Mouse (Mus musculus) midbrain, postnatal 0 days (tissue): ENCODE results near the gene Mybpc1. TPM values are rescaled to one million over a fixed set of nuclear protein-coding genes. Genes with fewer than 3 reads are reported as not detected.
"Not testable (repeated sequence)": the region's sequence is repeated elsewhere in the genome, so short reads cannot be mapped to it uniquely, and the experiment has no call there.

Experiments used
- ATAC-seq: fragments of 200-750 bp; cut with Nextera tagmentation; 2 replicates; pipeline ENCODE4 v1.8.0; 2017; ENCODE audit warnings: moderate number of reproducible peaks, mild to moderate bottlenecking, moderate TSS enrichment, moderate library complexity; ENCODE audit not compliant: low FRiP score
- DNase-seq: peaks from one replicate; pipeline ENCODE4 v3.0.0-alpha.2; 2015; ENCODE audit warnings: low spot score
- H3K27ac ChIP-seq: fragments of 300-500 bp; sonication (generic); 2 replicates; pipeline ENCODE4 v1.5.1; 2014; ENCODE audit warnings: low read depth, mild to moderate bottlenecking, low read length, mixed read lengths
- H3K27me3 ChIP-seq: fragments of 300-500 bp; sonication (generic); 2 replicates; pipeline ENCODE4 v1.6.1; 2014; ENCODE audit warnings: low read length, control low read depth, mixed read lengths; ENCODE audit not compliant: insufficient read depth
- H3K36me3 ChIP-seq: fragments of 300-500 bp; sonication (generic); 2 replicates; pipeline ENCODE4 v1.6.1; 2014; ENCODE audit warnings: low read length, control low read depth, mixed read lengths; ENCODE audit not compliant: insufficient read depth
- H3K4me1 ChIP-seq: fragments of 300-500 bp; sonication (generic); 2 replicates; pipeline ENCODE4 v1.6.1; 2014; ENCODE audit warnings: mild to moderate bottlenecking, control low read depth, antibody characterized with exemption, low read length, mixed read lengths; ENCODE audit not compliant: insufficient read depth
- H3K4me2 ChIP-seq: fragments of 300-500 bp; sonication (generic); 2 replicates; pipeline ENCODE4 v1.6.1; 2014; ENCODE audit warnings: low read depth, mild to moderate bottlenecking, low read length, mixed read lengths; ENCODE audit not compliant: poor library complexity, severe bottlenecking
- H3K4me3 ChIP-seq: fragments of 300-500 bp; sonication (generic); 2 replicates; pipeline ENCODE4 v1.5.1; 2014; ENCODE audit warnings: low read depth, mild to moderate bottlenecking, low read length, moderate library complexity
- H3K9ac ChIP-seq: fragments of 300-500 bp; sonication (generic); replicated peaks from 2 replicates; pipeline ENCODE4 v1.6.1; 2014; ENCODE audit warnings: mild to moderate bottlenecking, low read length, moderate library complexity, mixed read lengths; ENCODE audit not compliant: poor library complexity, severe bottlenecking
- H3K9me3 ChIP-seq: fragments of 300-500 bp; sonication (generic); 2 replicates; pipeline ENCODE4 v1.6.1; 2016; ENCODE audit warnings: low read length, control low read depth
- CTCF ChIP-seq: IDR thresholded peaks from 2 replicates; pipeline ENCODE4 v1.5.1; 2016; ENCODE audit warnings: antibody characterized with exemption, mild to moderate bottlenecking
- WGBS: fragments of 180-500 bp; shearing (Covaris S2); extraction: QIAGEN DNeasy Blood & Tissue Kit; methylation state at CpG from one replicate; pipeline ENCODE4 v1.1.7; 2014; 5-methylcytosine and 5-hydroxymethylcytosine counted together
- polyA plus RNA-seq: library from polyadenylated mRNA; unstranded; fragments of >200 nt; fragmentation: Nextera tagmentation; extraction: Ambion mirVana; gene quantifications from 2 replicates; pipeline ENCODE4 v1.2.1, GENCODE M21; 2015
- total RNA-seq: library from RNA; depleted of rRNA; stranded (reverse); fragments of >200 nt; gene quantifications from 2 replicates; pipeline ENCODE4 v1.2.3, GENCODE M21; 2014

The Mybpc1 gene
- total and polyA plus RNA-seq, 2 experiments from 2014 or later = 0.86 to 3.2 TPM

- H3K4me3 ChIP-seq = no peak overlapping the region
- H3K9me3 ChIP-seq = no peaks in the 10 kb centered on the region
- H3K4me1 ChIP-seq = peaks cover 8% of the 10 kb centered on the region; the same call in 1 of the 2 replicates
- no peaks in the 10 kb centered on the region for H3K27me3 ChIP-seq
- no peak overlapping the region for H3K4me2 ChIP-seq
- H3K27ac ChIP-seq = no peak overlapping the region
- H3K36me3 ChIP-seq = no peaks in the 10 kb centered on the region
- ATAC-seq = no peak
- H3K9ac ChIP-seq = no peak overlapping the region
- TF ChIP-seq CTCF = no peak
- 59% methylated on average over 5 of the region's 5 CpGs for WGBS
- DNase-seq = no peak
Observed at GRCm38 (mm10) chr10:88499993-88500392, 105.0 kb downstream of the Mybpc1 start.

- no peak overlapping the region for H3K4me3 ChIP-seq
- DNase-seq (no peak), ATAC-seq (no peak)
- H3K9ac ChIP-seq = no peak overlapping the region
- no peak overlapping the region for H3K27ac ChIP-seq
- no peak overlapping the region for H3K4me2 ChIP-seq
- 82% methylated on average over 11 of the region's 11 CpGs for WGBS
- no peaks in the 10 kb centered on the region for H3K9me3 ChIP-seq
- H3K27me3 ChIP-seq = no peaks in the 10 kb centered on the region
- no peak for TF ChIP-seq CTCF
- peaks cover 2% of the 10 kb centered on the region; the same call in 1 of the 2 replicates for H3K4me1 ChIP-seq
- H3K36me3 ChIP-seq = no peaks in the 10 kb centered on the region
Observed at GRCm38 (mm10) chr10:88496864-88497564, 107.9 kb downstream of the Mybpc1 start.

GRCm38 (mm10) chr10:88494959-88495587, 109.9 kb downstream of the Mybpc1 start:
- H3K4me3 ChIP-seq = no peak overlapping the region
- H3K9me3 ChIP-seq = no peaks in the 10 kb centered on the region
- WGBS = 77% methylated on average over 4 of the region's 4 CpGs
- no peaks in the 10 kb centered on the region for H3K36me3 ChIP-seq
- no peaks in the 10 kb centered on the region for H3K4me1 ChIP-seq
- ATAC-seq (no peak), DNase-seq (no peak)
- no peak overlapping the region for H3K4me2 ChIP-seq
- H3K27me3 ChIP-seq = no peaks in the 10 kb centered on the region
- TF ChIP-seq CTCF = no peak
- H3K9ac ChIP-seq = no peak overlapping the region
- H3K27ac ChIP-seq = no peak overlapping the region

GRCm38 (mm10) chr10:88492658-88493057, 112.3 kb downstream of the Mybpc1 start:
- DNase-seq (no peak), ATAC-seq (no peak)
- H3K27ac ChIP-seq = no peak overlapping the region
- no peaks in the 10 kb centered on the region for H3K27me3 ChIP-seq
- H3K9me3 ChIP-seq = no peaks in the 10 kb centered on the region
- no peak overlapping the region for H3K4me3 ChIP-seq
- no peaks in the 10 kb centered on the region for H3K36me3 ChIP-seq
- no peak overlapping the region for H3K9ac ChIP-seq
- whole genome bisulfite sequencing = 59% methylated on average over 8 of the region's 8 CpGs
- TF ChIP-seq CTCF = no peak
- no peak overlapping the region for H3K4me2 ChIP-seq
- no peaks in the 10 kb centered on the region for H3K4me1 ChIP-seq

- ATAC-seq (no peak), DNase-seq (no peak)
- H3K9me3 ChIP-seq = no peaks in the 10 kb centered on the region
- H3K36me3 ChIP-seq = no peaks in the 10 kb centered on the region
- H3K4me1 ChIP-seq = no peaks in the 10 kb centered on the region
- H3K27ac ChIP-seq = no peak overlapping the region
- H3K9ac ChIP-seq = no peak overlapping the region
- no peak overlapping the region for H3K4me2 ChIP-seq
- no peak overlapping the region for H3K4me3 ChIP-seq
- no peaks in the 10 kb centered on the region for H3K27me3 ChIP-seq
- TF ChIP-seq CTCF = no peak
- 65% methylated on average over 7 of the region's 7 CpGs for WGBS
Observed at GRCm38 (mm10) chr10:88491632-88492031, 113.3 kb downstream of the Mybpc1 start.

GRCm38 (mm10) chr10:88488629-88489028, 116.3 kb downstream of the Mybpc1 start:
- 88% methylated on average over 5 of the region's 5 CpGs for whole genome bisulfite sequencing
- H3K4me1 ChIP-seq = no peaks in the 10 kb centered on the region
- H3K9me3 ChIP-seq = no peaks in the 10 kb centered on the region
- no peak for DNase-seq
- H3K27ac ChIP-seq = no peak overlapping the region
- ATAC-seq = no peak
- TF ChIP-seq CTCF = no peak
- H3K36me3 ChIP-seq = no peaks in the 10 kb centered on the region
- no peak overlapping the region for H3K4me3 ChIP-seq
- H3K27me3 ChIP-seq = no peaks in the 10 kb centered on the region
- no peak overlapping the region for H3K9ac ChIP-seq
- H3K4me2 ChIP-seq = no peak overlapping the region

GRCm38 (mm10) chr10:88482866-88483265, 122.1 kb downstream of the Mybpc1 start:
- not testable (repeated sequence) for H3K4me2 ChIP-seq, DNase-seq, H3K4me1 ChIP-seq, H3K27me3 ChIP-seq, H3K27ac ChIP-seq, H3K36me3 ChIP-seq, H3K9me3 ChIP-seq, ATAC-seq, H3K4me3 ChIP-seq, H3K9ac ChIP-seq
- 92% methylated on average over 10 of the region's 10 CpGs for WGBS
